31 mouse cellular contexts compared by ENCODE assay signal in genomic region chr2:127318136-127318535, GRCm38 (mm10). TPM values are rescaled to one million over a fixed set of nuclear protein-coding genes. Genes with fewer than 3 reads are reported as not detected.
A peak's percentile ranks its signal among the peaks of the same experiment; 100 is the strongest.
DNase-seq lines count a peak whose midpoint lies in the region; ATAC-seq and TF ChIP-seq lines count a peak whose summit lies in the region.
"Had no signal": no experiment of that assay in that cellular context is flagged by ENCODE, and none has a peak within 500 bp of the region (broad histone marks: within the 10 kb centered on the region; RNA-seq: fewer than 3 reads in every experiment).

No protein-coding gene starts in this region.

- ATAC-seq in CD4-positive, CD25-positive, alpha-beta regulatory T cell, adult 4 months = peak; percentile 60
- peak; percentile 18; the same call in 1 of the 2 replicates for ATAC-seq in megakaryocyte, adult 5-6 weeks (ENCODE audit: poor library complexity, severe bottlenecking)
- ATAC-seq in liver, postnatal 0 days = no peak
- ATAC-seq in forebrain, embryonic 15.5 days (replicated peaks) = no peak
- ATAC-seq: hindbrain, embryonic 16.5 days; Patski had no signal

- H3K9me3 ChIP-seq in liver, postnatal 0 days (ENCODE audit: low read length) = no peaks in the 10 kb centered on the region
- no peaks in the 10 kb centered on the region for H3K9me3 ChIP-seq in forebrain, embryonic 15.5 days
- H3K9me3 ChIP-seq: embryonic facial prominence, embryonic 12.5 days; G1E; heart, embryonic 10.5 days; limb, embryonic 10.5 days; neural tube, embryonic 12.5 days had no signal

- no peak overlapping the region for H3K27ac ChIP-seq in gastrocnemius, adult 2 months
- no peak overlapping the region for H3K27ac ChIP-seq in liver, postnatal 0 days (ENCODE audit: low read depth)
- H3K27ac ChIP-seq in forebrain, embryonic 15.5 days (replicated peaks) = no peak overlapping the region
- H3K27ac ChIP-seq: embryonic facial prominence, embryonic 12.5 days; heart, embryonic 10.5 days; limb, embryonic 10.5 days; neural tube, embryonic 12.5 days had no signal

- peak; percentile 1 for DNase-seq in gastrocnemius, adult 2 months
- no peak for DNase-seq in gastrocnemius, postnatal 10 days
- DNase-seq in thymus, postnatal 14 days = peak; percentile 59
- DNase-seq in liver, postnatal 0 days = no peak
- no peak for DNase-seq in kidney, adult 18-20 months
- DNase-seq: adrenal gland, adult 8-10 months; cerebellum, adult 11-12 months; cerebellum, postnatal 25 days; kidney, adult 2 months; kidney, postnatal 14 days; liver; lung, postnatal 10 days; retina, postnatal 1 day had no signal

- H3K9ac ChIP-seq in liver, postnatal 0 days (replicated peaks) = no peak overlapping the region
- H3K9ac ChIP-seq in forebrain, embryonic 15.5 days (replicated peaks) = no peak overlapping the region
- H3K9ac ChIP-seq: embryonic facial prominence, embryonic 12.5 days; neural tube, embryonic 12.5 days had no signal

- no peaks in the 10 kb centered on the region for H3K27me3 ChIP-seq in liver, postnatal 0 days (ENCODE audit: insufficient read depth, low read length)
- no peaks in the 10 kb centered on the region for H3K27me3 ChIP-seq in forebrain, embryonic 15.5 days
- H3K27me3 ChIP-seq: CH12.LX; embryonic facial prominence, embryonic 12.5 days; neural tube, embryonic 12.5 days; Patski had no signal

- H3K36me3 ChIP-seq in liver, postnatal 0 days (replicated peaks; ENCODE audit: insufficient read depth, low read length) = no peaks in the 10 kb centered on the region
- no peaks in the 10 kb centered on the region for H3K36me3 ChIP-seq in forebrain, embryonic 15.5 days
- H3K36me3 ChIP-seq: embryonic facial prominence, embryonic 12.5 days; G1E; heart, embryonic 10.5 days; limb, embryonic 10.5 days; neural tube, embryonic 12.5 days had no signal

- no peak overlapping the region for H3K4me3 ChIP-seq in gastrocnemius, adult 2 months
- no peak overlapping the region for H3K4me3 ChIP-seq in liver, postnatal 0 days (ENCODE audit: low read depth, low read length)
- H3K4me3 ChIP-seq in forebrain, embryonic 15.5 days = no peak overlapping the region
- H3K4me3 ChIP-seq: embryonic facial prominence, embryonic 12.5 days; heart, embryonic 10.5 days; limb, embryonic 10.5 days; neural tube, embryonic 12.5 days had no signal

- TF ChIP-seq CTCF in gastrocnemius, adult 2 months (IDR thresholded peaks at IDR 0.05) = no peak
- TF ChIP-seq CTCF in liver, postnatal 0 days (IDR thresholded peaks at IDR 0.05; ENCODE audit: low read depth) = no peak

- TF ChIP-seq EP300 in liver, postnatal 0 days (IDR thresholded peaks at IDR 0.05; ENCODE audit: low read depth) = no peak

- 62% methylated on average over 4 of the region's 4 CpGs for WGBS in liver, postnatal 0 days (ENCODE audit: insufficient replicate concordance)
- WGBS in forebrain, embryonic 15.5 days = 90% methylated on average over 4 of the region's 4 CpGs

- intact Hi-C loops in gastrocnemius, adult 2 months (cut with DNase I) = no loop called here

- no peak overlapping the region for H3K4me2 ChIP-seq in liver, postnatal 0 days (ENCODE audit: low read depth, low read length)
- no peak overlapping the region for H3K4me2 ChIP-seq in forebrain, embryonic 15.5 days (replicated peaks)
- H3K4me2 ChIP-seq: embryonic facial prominence, embryonic 12.5 days; midbrain, embryonic 11.5 days; neural tube, embryonic 12.5 days had no signal

- H3K4me1 ChIP-seq in liver, postnatal 0 days (ENCODE audit: insufficient read depth) = peaks cover 6% of the 10 kb centered on the region
- no peaks in the 10 kb centered on the region for H3K4me1 ChIP-seq in forebrain, embryonic 15.5 days
- H3K4me1 ChIP-seq: embryonic facial prominence, embryonic 12.5 days; neural tube, embryonic 12.5 days had no signal

RNA-seq across cellular contexts. Expression of gene Dusp2, which starts 17.8 kb away (rescaled TPM):
- 1 to 10 TPM in 1 of 2 experiments, under 1 TPM in 1; 0.59 to 1.2 TPM for total RNA-seq in gastrocnemius, adult 2 months (2021)
- total RNA-seq in gastrocnemius, postnatal 10 days (2021) = 1 to 10 TPM; 2.6 TPM
- polyA plus RNA-seq in CD4-positive, CD25-positive, alpha-beta regulatory T cell, adult 4 months (2017; shearing (Covaris generic)) = 10 to 100 TPM; 20.1 to 45.4 TPM
- 8.6 and 10.9 TPM in 2 replicates for total RNA-seq in megakaryocyte, adult 5-6 weeks (2015)
- 10.1 and 10.9 TPM in 2 replicates for total RNA-seq in megakaryocyte, adult 5-6 weeks (2017)
- polyA plus RNA-seq in liver, postnatal 0 days (2015; fragmentation: Nextera tagmentation; extraction: Ambion mirVana) = 5.6 and 5.9 TPM in 2 replicates
- 7.4 and 7.7 TPM in 2 replicates for polyA plus RNA-seq in forebrain, embryonic 15.5 days (2015; fragmentation: Nextera tagmentation; extraction: Ambion mirVana)
- polyA plus RNA-seq: G1E had no signal

RNA-seq across cellular contexts. Expression of gene Astl, which starts 20.3 kb away (rescaled TPM):
- under 1 TPM in 1 of 2 experiments, not detected in 1; 0.25 TPM for total RNA-seq in gastrocnemius, adult 2 months (2021)
- under 1 TPM in 1 of 2 experiments, not detected in 1; 0.16 TPM for total RNA-seq in gastrocnemius, postnatal 10 days (2021)
- polyA plus RNA-seq in CD4-positive, CD25-positive, alpha-beta regulatory T cell, adult 4 months (2017; shearing (Covaris generic)) = under 1 TPM; 0.22 to 0.42 TPM
- 0.18 TPM in 1 of 2 replicates, not detected in the other for total RNA-seq in megakaryocyte, adult 5-6 weeks (2015)
- 0.07 TPM in 1 of 2 replicates, not detected in the other for total RNA-seq in megakaryocyte, adult 5-6 weeks (2017)
- polyA plus RNA-seq in liver, postnatal 0 days (2015; fragmentation: Nextera tagmentation; extraction: Ambion mirVana) = not detected in 2 replicates
- polyA plus RNA-seq in forebrain, embryonic 15.5 days (2015; fragmentation: Nextera tagmentation; extraction: Ambion mirVana) = not detected in 2 replicates
- total RNA-seq: adrenal gland, adult 8-10 months; layer of hippocampus, adult 18-20 months; layer of hippocampus, postnatal 14 days had no signal
- polyA plus RNA-seq: embryonic facial prominence, embryonic 12.5 days; forebrain, embryonic 11.5 days; G1E; heart, embryonic 16.5 days; hindbrain, embryonic 16.5 days; kidney, adult 2 months; liver, embryonic 16.5 days; midbrain, embryonic 11.5 days; neural tube, embryonic 12.5 days; Patski; stomach, embryonic 16.5 days had no signal

RNA-seq across cellular contexts. Expression of gene Adra2b, which starts 44.9 kb away (rescaled TPM):
- total RNA-seq in gastrocnemius, adult 2 months (2021) = under 1 TPM; 0.39 to 0.69 TPM
- total RNA-seq in gastrocnemius, postnatal 10 days (2021) = 1 to 10 TPM; 1.4 to 1.8 TPM
- not detected for polyA plus RNA-seq in CD4-positive, CD25-positive, alpha-beta regulatory T cell, adult 4 months (2017; shearing (Covaris generic))
- total RNA-seq in megakaryocyte, adult 5-6 weeks (2015) = not detected in 2 replicates
- not detected in 2 replicates for total RNA-seq in megakaryocyte, adult 5-6 weeks (2017)
- polyA plus RNA-seq in liver, postnatal 0 days (2015; fragmentation: Nextera tagmentation; extraction: Ambion mirVana) = 4.7 and 4.8 TPM in 2 replicates
- 0.88 and 1.00 TPM in 2 replicates for polyA plus RNA-seq in forebrain, embryonic 15.5 days (2015; fragmentation: Nextera tagmentation; extraction: Ambion mirVana)
- polyA plus RNA-seq: G1E, Patski had no signal

RNA-seq across cellular contexts. Expression of gene Stard7, which starts 48.1 kb away (rescaled TPM):
- total RNA-seq in gastrocnemius, adult 2 months (2021) = 100 to 1,000 TPM in 1 of 2 experiments, 10 to 100 TPM in 1; 88.9 to 152 TPM
- total RNA-seq in gastrocnemius, postnatal 10 days (2021) = 100 to 1,000 TPM in 1 of 2 experiments, 10 to 100 TPM in 1; 98.8 to 104 TPM
- 10 to 100 TPM; 28.4 to 32.1 TPM for polyA plus RNA-seq in CD4-positive, CD25-positive, alpha-beta regulatory T cell, adult 4 months (2017; shearing (Covaris generic))
- 38.5 and 42.0 TPM in 2 replicates for total RNA-seq in megakaryocyte, adult 5-6 weeks (2015)
- 65.1 and 87.4 TPM in 2 replicates for total RNA-seq in megakaryocyte, adult 5-6 weeks (2017)
- polyA plus RNA-seq in liver, postnatal 0 days (2015; fragmentation: Nextera tagmentation; extraction: Ambion mirVana) = 41.7 and 44.7 TPM in 2 replicates
- 94.7 and 99.8 TPM in 2 replicates for polyA plus RNA-seq in forebrain, embryonic 15.5 days (2015; fragmentation: Nextera tagmentation; extraction: Ambion mirVana)

Comparison
In these comparisons a context has a peak if more than half of its experiments do, and no peak if none do; other contexts are left out.
1. DNase-seq: peak in gastrocnemius, adult 2 months (single experiment) and thymus, postnatal 14 days (single experiment); none in gastrocnemius, postnatal 10 days (single experiment), liver, postnatal 0 days (single experiment) and kidney, adult 18-20 months (single experiment).
2. ATAC-seq: peak in CD4-positive, CD25-positive, alpha-beta regulatory T cell, adult 4 months (single experiment) and megakaryocyte, adult 5-6 weeks (single experiment); none in liver, postnatal 0 days (single experiment) and forebrain, embryonic 15.5 days (single experiment).